Mouse (Mus musculus): Measurements from ENCODE around the gene Aire. TPM values are rescaled to one million over a fixed set of nuclear protein-coding genes. Genes with fewer than 3 reads are reported as not detected.

Gene Aire
- polyA plus RNA-seq, 1 experiment from 2014 or later, result 0.13 TPM

DNA sequence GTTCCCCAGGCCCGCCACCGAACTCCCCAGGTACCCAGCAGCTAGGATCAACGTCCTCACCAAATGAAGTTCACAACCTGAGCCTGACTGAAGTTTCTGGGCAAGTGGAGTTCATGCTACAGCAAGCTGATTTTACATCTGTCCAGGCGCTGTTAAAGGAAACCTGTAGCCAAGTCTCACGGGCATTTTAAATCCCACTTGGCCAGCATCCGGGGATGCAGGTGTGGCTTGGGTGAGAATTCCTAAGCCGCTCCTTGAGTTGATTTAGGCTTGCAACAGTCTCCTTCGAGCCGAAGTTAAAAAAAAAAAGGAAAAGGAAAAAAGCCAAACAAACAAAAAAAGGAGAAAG is 33.5 kb downstream of the Aire start, which contains the start of gene Pfkl:
Gene Pfkl, minus strand, starts transcription at position 139 of the 349 bp plus-strand sequence.
- ChIA-PET CTCF (interaction anchor here (1.1 to 2.3 kb wide), 3 partner anchors 9 to 18 kb away, joined by 4 to 8 read pairs (median 4); no protein-coding TSS in a partner anchor), POLR2A (interaction anchor here (0.6 to 2.9 kb wide), 7 partner anchors 9 to 473 kb away, joined by 3 to 8 read pairs (median 3); no protein-coding TSS in a partner anchor)
- TF ChIP-seq CTCF (IDR thresholded peaks at IDR 0.05), result no peak
- no peaks in the 10 kb centered on the region for H3K27me3 ChIP-seq
- ATAC-seq (peak; percentile 9), DNase-seq (ENCODE audit: low read depth, low spot score) (peak; percentile 9)
- in situ Hi-C loops (cut with MboI; ENCODE audit: low pct_unique_long_range_greater_than_20kb), result no loop called here

DNA sequence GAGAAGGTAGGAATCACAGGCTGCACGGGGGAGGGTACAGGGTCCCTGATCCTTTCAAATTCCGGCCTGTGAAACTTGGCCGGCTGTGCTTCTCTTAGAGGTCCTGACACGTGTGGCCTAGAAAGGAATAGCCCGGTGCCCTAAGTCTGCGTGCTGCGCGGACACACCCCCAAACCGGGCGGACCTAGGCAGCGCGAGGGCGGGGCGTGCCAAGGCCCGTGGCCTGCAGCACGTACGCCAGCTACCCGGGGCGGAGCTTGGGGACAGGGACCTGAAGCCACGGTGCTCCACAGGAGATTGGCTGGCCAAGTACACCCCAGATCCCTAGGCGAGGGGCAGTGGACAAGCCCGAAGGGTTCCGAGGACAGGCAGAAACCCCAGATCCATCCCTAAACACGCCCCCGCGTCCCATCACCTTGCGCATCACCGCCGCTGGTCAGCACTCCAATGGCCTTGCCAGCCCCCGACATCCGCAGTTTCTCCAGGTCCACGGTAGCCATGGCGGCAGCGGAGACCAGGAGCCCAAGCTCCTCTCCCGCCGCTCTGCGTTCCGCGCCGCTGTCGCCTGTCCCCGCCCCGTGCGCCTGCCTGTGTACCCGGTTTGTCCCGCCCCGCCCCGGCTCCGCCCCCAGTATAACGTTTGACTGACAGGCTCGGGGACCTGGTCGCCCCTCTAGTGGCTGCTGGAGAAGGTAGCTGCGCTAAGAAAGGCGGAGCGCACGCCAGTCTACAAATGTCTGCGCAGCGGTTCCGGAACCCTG is 34.0 kb downstream of the Aire start:
- ChIA-PET CTCF (interaction anchor here (1.0 to 2.3 kb wide), 5 partner anchors 10 to 22 kb away, joined by 3 to 8 read pairs (median 3); no protein-coding TSS in a partner anchor), POLR2A (interaction anchor here (0.6 to 2.9 kb wide), 5 partner anchors 8 to 396 kb away, joined by 3 to 8 read pairs (median 3); no protein-coding TSS in a partner anchor)
- ATAC-seq (peak; percentile 94), DNase-seq (ENCODE audit: low read depth, low spot score) (peak; percentile 28)
- no peaks in the 10 kb centered on the region for H3K27me3 ChIP-seq
- no peak for TF ChIP-seq CTCF (IDR thresholded peaks at IDR 0.05)
- in situ Hi-C loops (cut with MboI; ENCODE audit: low pct_unique_long_range_greater_than_20kb), result no loop called here

DNA sequence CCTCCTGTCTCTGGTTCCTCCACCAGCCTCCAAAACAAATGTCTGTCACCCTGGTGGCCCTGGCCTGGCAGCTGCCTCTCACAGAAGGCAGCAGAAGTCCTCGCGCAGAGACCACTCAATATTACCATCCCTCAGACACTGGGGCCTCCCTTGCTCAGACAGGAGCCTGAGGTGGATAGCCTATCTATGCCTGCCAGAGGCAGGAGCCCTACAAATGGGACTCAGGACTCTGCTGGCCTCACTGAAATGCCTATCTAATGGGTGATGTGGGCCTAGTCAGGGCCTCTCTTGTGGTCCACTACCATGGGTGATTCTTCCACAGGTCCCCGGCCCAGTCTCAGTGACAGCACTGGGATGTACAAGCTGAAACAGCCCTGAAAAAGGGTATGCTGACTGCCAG is 35.2 kb downstream of the Aire start:
- no peak for TF ChIP-seq CTCF (IDR thresholded peaks at IDR 0.05)

DNA sequence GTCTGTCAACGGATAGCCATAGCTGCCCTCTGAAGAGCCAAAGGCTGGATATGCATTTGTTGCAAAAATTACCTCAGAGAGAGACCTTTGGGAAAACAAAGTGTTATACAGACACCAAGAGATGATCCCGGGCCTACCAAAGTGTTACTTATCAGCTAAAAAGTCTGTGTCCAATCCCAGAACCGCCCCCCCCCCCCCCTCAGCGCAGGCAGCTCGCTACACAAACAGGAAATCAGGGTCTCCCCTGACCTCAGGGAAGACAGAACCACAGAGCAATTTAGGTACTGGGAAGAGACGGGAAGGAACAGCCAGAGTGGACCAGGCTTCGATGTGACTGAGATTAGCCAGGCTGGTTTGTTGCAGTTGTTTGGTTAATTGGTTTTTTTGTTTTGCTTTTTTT is 36.2 kb downstream of the Aire start:
- ChIA-PET CTCF (interaction anchor here (1.5 to 2.3 kb wide), 2 partner anchors 11 kb away, joined by 5 read pairs; no protein-coding TSS in a partner anchor), POLR2A (no interaction called here)
- in situ Hi-C loops (cut with MboI; ENCODE audit: low pct_unique_long_range_greater_than_20kb), result no loop called here
- TF ChIP-seq CTCF (IDR thresholded peaks at IDR 0.05), result no peak
- no peaks in the 10 kb centered on the region for H3K27me3 ChIP-seq
- ATAC-seq (no peak), DNase-seq (ENCODE audit: low read depth, low spot score) (no peak)

More for the DNA sequence above, 35.2 kb downstream of the Aire start:
- no peak for DNase-seq (ENCODE audit: low read depth, low spot score)
- ChIA-PET CTCF (interaction anchor here (1.2 to 2.3 kb wide), 3 partner anchors 10 to 21 kb away, joined by 3 to 5 read pairs (median 3); no protein-coding TSS in a partner anchor), POLR2A (interaction anchor here (2.9 kb wide), 1 partner anchor 11 kb away, joined by 8 read pairs; no protein-coding TSS in a partner anchor)
- no peak for ATAC-seq
- H3K27me3 ChIP-seq, result no peaks in the 10 kb centered on the region
- in situ Hi-C loops (cut with MboI; ENCODE audit: low pct_unique_long_range_greater_than_20kb), result no loop called here

DNA sequence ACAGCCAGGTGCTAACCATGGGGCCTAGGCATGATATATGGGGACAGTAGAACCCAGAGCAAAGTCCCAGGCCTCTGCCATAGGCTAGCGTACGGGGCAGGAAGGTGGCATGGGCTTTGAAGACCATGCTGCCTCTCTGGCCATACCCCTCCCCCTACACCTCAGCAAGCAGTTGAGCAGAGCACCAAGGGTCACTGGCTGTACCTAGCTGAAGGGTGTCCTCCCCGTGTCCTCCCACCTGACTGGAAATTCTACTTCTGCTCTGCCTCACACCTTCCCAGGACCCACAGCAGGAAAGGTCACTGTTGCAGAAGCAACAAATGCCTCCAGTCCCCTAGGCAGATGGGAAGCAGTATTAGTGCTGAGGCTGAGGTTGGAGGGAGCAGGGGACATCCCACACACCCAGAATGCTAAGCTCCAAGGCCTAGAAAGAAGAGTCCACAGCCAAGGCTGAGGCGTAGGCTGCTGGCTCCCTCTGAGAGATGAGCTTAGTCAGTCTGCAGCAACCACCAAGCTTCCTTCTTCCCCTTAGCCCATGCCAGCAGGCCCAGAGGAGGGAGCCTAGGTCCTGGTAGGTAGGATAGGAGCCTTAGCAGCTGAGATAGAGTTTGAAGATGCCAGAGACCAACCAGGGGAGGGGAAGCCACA is 37.5 kb downstream of the Aire start:
- TF ChIP-seq CTCF (IDR thresholded peaks at IDR 0.05), result no peak
- ChIA-PET CTCF (interaction anchor here (1.5 to 2.3 kb wide), 2 partner anchors 9 to 13 kb away, joined by 5 read pairs; no protein-coding TSS in a partner anchor), POLR2A (interaction anchor here (0.7 kb wide), 1 partner anchor 13 kb away, joined by 4 read pairs; no protein-coding TSS in a partner anchor)
- no peak for DNase-seq (ENCODE audit: low read depth, low spot score)
- in situ Hi-C loops (cut with MboI; ENCODE audit: low pct_unique_long_range_greater_than_20kb), result no loop called here
- ATAC-seq, result no peak
- no peaks in the 10 kb centered on the region for H3K27me3 ChIP-seq

DNA sequence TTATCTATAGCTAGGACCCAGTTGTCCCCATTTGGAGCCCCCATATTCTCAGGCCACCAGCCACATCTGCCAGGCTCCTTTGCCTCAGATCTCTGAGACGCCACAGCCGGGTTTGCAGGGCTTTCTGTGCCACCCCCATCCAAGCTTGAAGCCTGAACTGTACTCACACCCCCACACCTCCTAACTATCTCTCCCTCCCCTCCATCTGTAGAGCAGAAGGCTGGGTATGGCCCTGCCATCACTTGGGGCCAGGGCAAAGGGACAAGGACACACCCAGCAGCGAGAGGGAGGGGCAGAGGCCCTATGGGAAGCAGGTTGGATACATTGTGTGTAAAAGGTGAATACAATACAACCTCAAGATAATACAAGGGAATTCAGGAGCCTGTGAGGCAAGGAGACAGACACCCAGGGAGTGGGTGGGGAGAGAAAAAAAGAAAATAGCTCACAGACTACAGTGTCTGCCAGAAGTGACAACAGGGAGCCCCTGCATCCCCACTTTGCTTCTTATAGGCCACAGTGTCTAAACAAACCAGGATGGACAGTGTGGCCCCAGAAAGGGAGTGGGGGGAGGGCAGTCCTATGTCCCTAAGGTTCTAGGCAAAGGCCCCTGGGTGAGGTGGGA is 38.8 kb downstream of the Aire start:
- no peak for DNase-seq (ENCODE audit: low read depth, low spot score)
- in situ Hi-C loops (cut with MboI; ENCODE audit: low pct_unique_long_range_greater_than_20kb), result no loop called here
- H3K27me3 ChIP-seq, result no peaks in the 10 kb centered on the region
- ChIA-PET CTCF (interaction anchor here (0.9 to 2.2 kb wide), 2 partner anchors 20 to 158 kb away, joined by 3 to 7 read pairs; no protein-coding TSS in a partner anchor), POLR2A (interaction anchor here (0.5 kb wide), 1 partner anchor 456 kb away, joined by 5 read pairs; no protein-coding TSS in a partner anchor)
- ATAC-seq, result no peak
- TF ChIP-seq CTCF (IDR thresholded peaks at IDR 0.05), result no peak

DNA sequence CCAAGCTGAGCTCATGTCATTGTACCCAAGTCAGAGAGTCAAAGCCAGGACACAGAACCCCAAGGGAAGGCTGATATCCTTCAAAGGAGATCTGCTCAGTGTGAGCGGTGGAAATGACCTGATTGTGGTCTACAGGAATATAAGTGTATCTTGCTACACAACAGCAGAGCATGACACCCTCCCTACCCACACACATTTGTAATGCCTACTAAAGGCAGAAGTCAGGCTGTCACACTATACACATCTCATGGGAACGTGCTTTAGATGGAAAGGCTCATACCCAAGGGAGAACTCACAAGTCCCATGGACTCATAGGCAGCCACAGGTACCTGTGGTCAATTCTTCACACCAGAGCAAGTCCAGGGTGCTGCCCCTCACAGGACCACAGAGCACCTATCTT is 41.1 kb downstream of the Aire start:
- DNase-seq (ENCODE audit: low read depth, low spot score) (no peak), ATAC-seq (no peak)
- in situ Hi-C loops (cut with MboI; ENCODE audit: low pct_unique_long_range_greater_than_20kb), result no loop called here
- no peak for TF ChIP-seq CTCF (IDR thresholded peaks at IDR 0.05)
- H3K27me3 ChIP-seq, result no peaks in the 10 kb centered on the region
- CTCF ChIA-PET, result interaction anchor here (4.0 kb wide), 1 partner anchor 17 kb away, joined by 17 read pairs; no protein-coding TSS in a partner anchor
- POLR2A ChIA-PET, result no interaction called here

DNA sequence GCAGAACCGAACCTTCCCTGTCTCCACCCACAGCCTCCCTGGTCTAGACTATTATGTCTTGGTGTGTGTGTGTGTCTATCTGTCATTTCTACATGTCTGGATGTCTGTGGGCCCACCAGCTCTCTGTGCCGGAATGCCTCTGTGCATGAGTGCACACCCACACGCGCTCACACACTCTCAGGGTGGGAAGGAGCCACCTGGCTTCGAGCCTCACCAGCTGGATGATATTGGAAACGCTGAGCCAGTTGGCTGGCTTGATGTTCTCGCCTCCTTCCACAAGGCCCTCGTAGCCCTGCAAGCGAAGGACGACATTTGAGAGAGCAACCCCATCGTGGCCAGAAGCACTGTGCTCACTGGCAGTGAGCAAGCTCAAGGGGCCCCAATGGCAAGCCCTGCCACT is 41.6 kb downstream of the Aire start:
- ChIA-PET CTCF (interaction anchor here (4.0 kb wide), 1 partner anchor 17 kb away, joined by 17 read pairs; no protein-coding TSS in a partner anchor), POLR2A (no interaction called here)
- no peak for TF ChIP-seq CTCF (IDR thresholded peaks at IDR 0.05)
- in situ Hi-C loops (cut with MboI; ENCODE audit: low pct_unique_long_range_greater_than_20kb), result no loop called here
- no peaks in the 10 kb centered on the region for H3K27me3 ChIP-seq
- no peak for ATAC-seq
- no peak for DNase-seq (ENCODE audit: low read depth, low spot score)

DNA sequence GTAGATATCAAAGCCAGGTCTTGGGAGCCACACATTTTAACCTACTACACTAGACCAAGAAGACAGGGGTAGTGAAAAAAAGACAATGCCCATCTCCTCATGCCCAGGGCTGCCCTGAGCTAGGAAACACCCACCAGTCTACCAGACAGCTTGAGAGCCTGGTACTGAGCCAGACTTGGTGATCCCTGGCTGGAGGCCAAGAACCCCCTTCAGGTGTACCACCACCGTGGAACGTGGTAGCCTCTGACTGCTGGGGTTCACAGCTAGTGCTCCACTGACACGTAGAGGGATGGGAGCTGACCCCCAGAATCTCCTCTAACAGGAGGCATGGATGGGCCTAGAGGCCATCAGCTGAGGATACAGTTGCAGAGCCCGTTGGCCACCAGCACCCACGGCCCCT is 43.2 kb downstream of the Aire start:
- in situ Hi-C loops (cut with MboI; ENCODE audit: low pct_unique_long_range_greater_than_20kb), result no loop called here
- TF ChIP-seq CTCF (IDR thresholded peaks at IDR 0.05), result no peak
- POLR2A ChIA-PET, result interaction anchor here (1.2 kb wide), 1 partner anchor 9 kb away, joined by 3 read pairs; the partner anchor contains the start of gene Pfkl

DNA sequence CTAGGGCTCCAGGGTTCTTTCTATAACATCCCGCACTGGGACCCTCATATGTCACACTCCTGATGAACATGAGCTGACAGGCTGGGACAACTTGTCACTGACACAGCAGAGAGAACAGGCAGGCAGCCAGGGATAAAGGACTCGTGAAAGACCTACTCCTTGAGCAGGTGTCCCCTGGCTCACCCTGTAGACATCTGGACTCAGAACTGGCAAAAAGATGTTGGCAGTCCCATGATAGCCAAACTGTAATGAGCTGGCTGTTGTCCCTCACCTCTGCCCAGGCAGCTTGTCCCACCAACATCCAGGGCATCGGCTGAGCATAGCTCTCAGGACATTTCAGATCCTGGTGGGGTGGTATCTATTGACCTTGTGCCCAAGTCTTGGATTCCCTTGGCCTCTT is 47.8 kb downstream of the Aire start:
- ATAC-seq (no peak), DNase-seq (ENCODE audit: low read depth, low spot score) (no peak)
- in situ Hi-C loops (cut with MboI; ENCODE audit: low pct_unique_long_range_greater_than_20kb), result no loop called here
- TF ChIP-seq CTCF (IDR thresholded peaks at IDR 0.05), result no peak
- ChIA-PET CTCF (interaction anchor here (2.1 kb wide), 1 partner anchor 11 kb away, joined by 5 read pairs; no protein-coding TSS in a partner anchor), POLR2A (no interaction called here)
- no peaks in the 10 kb centered on the region for H3K27me3 ChIP-seq

More for the DNA sequence above, 43.2 kb downstream of the Aire start:
- DNase-seq (ENCODE audit: low read depth, low spot score), result no peak
- H3K27me3 ChIP-seq, result no peaks in the 10 kb centered on the region
- CTCF ChIA-PET, result interaction anchor here (4.0 kb wide), 1 partner anchor 15 kb away, joined by 17 read pairs; no protein-coding TSS in a partner anchor
- ATAC-seq, result no peak
